Mouse (Mus musculus) intestine, postnatal 0 days (tissue): ENCODE results near the gene Ubxn1. TPM values are rescaled to one million over a fixed set of nuclear protein-coding genes. Genes with fewer than 3 reads are reported as not detected.
A peak's percentile ranks its signal among the peaks of the same experiment; 100 is the strongest.

Experiments used
- ATAC-seq: fragments of 200-750 bp; cut with Nextera tagmentation; 2 replicates; pipeline ENCODE4 v1.8.0; 2017; ENCODE audit warnings: mild to moderate bottlenecking, moderate TSS enrichment, moderate library complexity
- H3K27ac ChIP-seq: fragments of 300-500 bp; sonication (generic); 2 replicates; pipeline ENCODE4 v1.5.1; 2014; ENCODE audit warnings: mild to moderate bottlenecking, low read depth, low read length, moderate library complexity
- H3K27me3 ChIP-seq: fragments of 300-500 bp; sonication (generic); replicated peaks from 2 replicates; pipeline ENCODE4 v1.6.1; 2014; ENCODE audit warnings: low read length, mixed read lengths; ENCODE audit not compliant: control insufficient read depth, insufficient read depth
- H3K36me3 ChIP-seq: fragments of 300-500 bp; sonication (generic); 2 replicates; pipeline ENCODE4 v1.6.1; 2014; ENCODE audit warnings: mild to moderate bottlenecking, moderate library complexity; ENCODE audit not compliant: control insufficient read depth, insufficient read depth
- H3K4me1 ChIP-seq: fragments of 300-500 bp; sonication (generic); replicated peaks from 2 replicates; pipeline ENCODE4 v1.6.1; 2014; ENCODE audit warnings: antibody characterized with exemption, low read length, mixed read lengths; ENCODE audit not compliant: control insufficient read depth, insufficient read depth
- H3K4me2 ChIP-seq: fragments of 300-500 bp; sonication (generic); replicated peaks from 2 replicates; pipeline ENCODE4 v1.6.1; 2014; ENCODE audit warnings: low read depth, mild to moderate bottlenecking, moderate library complexity
- H3K4me3 ChIP-seq: fragments of 300-500 bp; sonication (generic); 2 replicates; pipeline ENCODE4 v1.5.1; 2014; ENCODE audit warnings: low read depth, low read length
- H3K9ac ChIP-seq: fragments of 300-500 bp; sonication (generic); 2 replicates; pipeline ENCODE4 v1.6.1; 2014; ENCODE audit warnings: mild to moderate bottlenecking, low read depth, low read length
- H3K9me3 ChIP-seq: fragments of 300-500 bp; sonication (generic); 2 replicates; pipeline ENCODE4 v1.6.1; 2016; ENCODE audit warnings: mixed run types; ENCODE audit not compliant: control insufficient read depth
- CTCF ChIP-seq: sonication (generic); IDR thresholded peaks from 2 replicates; pipeline ENCODE4 v1.5.1; 2016; ENCODE audit warnings: low read depth, mild to moderate bottlenecking, control low read depth, antibody characterized with exemption, moderate library complexity
- WGBS: fragments of 180-500 bp; shearing (Covaris S2); extraction: QIAGEN DNeasy Blood & Tissue Kit; methylation state at CpG from one replicate; pipeline ENCODE4 v1.1.7; 2014; 5-methylcytosine and 5-hydroxymethylcytosine counted together
- polyA plus RNA-seq: library from polyadenylated mRNA; unstranded; fragments of >200 nt; fragmentation: Nextera tagmentation; extraction: Ambion mirVana; gene quantifications from 2 replicates; pipeline ENCODE4 v1.2.1, GENCODE M21; 2015

Gene Ubxn1
- polyA plus RNA-seq, 1 experiment from 2014 or later: 170 TPM

GRCm38 (mm10) chr19:8872266-8872840, 1.1 kb downstream of the Ubxn1 start:
- Histone ChIP-seq H3K4me1 (0 out of 2 replicates have a peak, but pooled peaks cover 3% of the 10 kb centered on the region), H3K9ac (peak overlapping the region; percentile 89), H3K27ac (peak overlapping the region; percentile 87), H3K9me3 (no peaks in the 10 kb centered on the region), H3K36me3 (peaks cover 41% of the 10 kb centered on the region), H3K27me3 (no peaks in the 10 kb centered on the region), H3K4me3 (peak overlapping the region; percentile 80), H3K4me2 (peak overlapping the region; percentile 86)
- no peak for TF ChIP-seq CTCF
- no peak for ATAC-seq
- WGBS: 53% methylated on average over 10 of the region's 10 CpGs

GRCm38 (mm10) chr19:8875031-8875430, 3.7 kb downstream of the Ubxn1 start:
- no peak for ATAC-seq
- Histone ChIP-seq H3K4me3 (no peak overlapping the region), H3K36me3 (peaks cover 43% of the 10 kb centered on the region), H3K4me2 (no peak overlapping the region), H3K27me3 (no peaks in the 10 kb centered on the region), H3K27ac (no peak overlapping the region; the same call in 1 of the 2 replicates), H3K9me3 (no peaks in the 10 kb centered on the region), H3K9ac (no peak overlapping the region), H3K4me1 (0 out of 2 replicates have a peak, but pooled peaks cover 3% of the 10 kb centered on the region)
- no peak for TF ChIP-seq CTCF
- WGBS: 88% methylated on average over 7 of the region's 7 CpGs

GRCm38 (mm10) chr19:8880311-8881033, 9.2 kb downstream of the Ubxn1 start, which contains the start of gene Uqcc3:
Gene Uqcc3, minus strand, starts transcription at chr19:8880923.
- no peak for TF ChIP-seq CTCF
- H3K36me3 ChIP-seq: peaks cover 20% of the 10 kb centered on the region
- peak within 1 kb of the TSS; percentile 78 for H3K9ac ChIP-seq
- H3K27ac ChIP-seq: peak within 1 kb of the TSS; percentile 55
- peak; percentile 93 for ATAC-seq
- H3K27me3 ChIP-seq: no peaks in the 10 kb centered on the region
- H3K4me1 ChIP-seq: no peaks in the 10 kb centered on the region
- WGBS: under 1% methylated on average over 42 of the region's 42 CpGs
- peak within 1 kb of the TSS; percentile 81 for H3K4me2 ChIP-seq
- peak within 1 kb of the TSS; percentile 61 for H3K4me3 ChIP-seq
- no peaks in the 10 kb centered on the region for H3K9me3 ChIP-seq

GRCm38 (mm10) chr19:8881034-8881392, 9.7 kb downstream of the Ubxn1 start:
- peak overlapping the region; percentile 81 for H3K4me2 ChIP-seq
- peaks cover 15% of the 10 kb centered on the region for H3K36me3 ChIP-seq
- TF ChIP-seq CTCF: no peak
- H3K4me1 ChIP-seq: no peaks in the 10 kb centered on the region
- 14% methylated on average over 3 of the region's 3 CpGs for WGBS
- peak; percentile 26; the same call in 1 of the 2 replicates for ATAC-seq
- H3K4me3 ChIP-seq: peak overlapping the region; percentile 61
- H3K27ac ChIP-seq: no peak overlapping the region
- H3K27me3 ChIP-seq: no peaks in the 10 kb centered on the region
- H3K9me3 ChIP-seq: no peaks in the 10 kb centered on the region
- peak overlapping the region; percentile 78 for H3K9ac ChIP-seq

GRCm38 (mm10) chr19:8883616-8884015, 12.3 kb downstream of the Ubxn1 start, which contains the start of the genes Lbhd1 and Gm49403:
Gene Lbhd1, plus strand, starts transcription at chr19:8883732.
Gene Gm49403, plus strand, starts transcription at chr19:8883930.
- H3K36me3 ChIP-seq: no peaks in the 10 kb centered on the region
- TF ChIP-seq CTCF: no peak
- H3K9ac ChIP-seq: no peak within 1 kb of the TSS
- no peaks in the 10 kb centered on the region for H3K27me3 ChIP-seq
- no peaks in the 10 kb centered on the region for H3K9me3 ChIP-seq
- 75% methylated on average over 3 of the region's 3 CpGs for WGBS
- H3K4me1 ChIP-seq: 0 out of 2 replicates have a peak, but pooled peaks cover 3% of the 10 kb centered on the region
- no peak within 1 kb of the TSS for H3K4me3 ChIP-seq
- no peak within 1 kb of the TSS for H3K27ac ChIP-seq
- no peak for ATAC-seq
- H3K4me2 ChIP-seq: no peak within 1 kb of the TSS

- no peak for TF ChIP-seq CTCF
- Histone ChIP-seq H3K36me3 (peaks cover 11% of the 10 kb centered on the region), H3K4me2 (no peak overlapping the region), H3K4me1 (0 out of 2 replicates have a peak, but pooled peaks cover 3% of the 10 kb centered on the region), H3K27ac (no peak overlapping the region), H3K9ac (no peak overlapping the region), H3K4me3 (no peak overlapping the region), H3K27me3 (no peaks in the 10 kb centered on the region), H3K9me3 (no peaks in the 10 kb centered on the region)
- ATAC-seq: no peak
- WGBS: 52% methylated on average over 1 of the region's 1 CpGs
These were observed 15.8 kb downstream of the Ubxn1 start for GRCm38 (mm10) chr19:8886916-8887584.
